Mouse (Mus musculus): ENCODE results near the gene Lbhd1. TPM values are rescaled to one million over a fixed set of nuclear protein-coding genes. Genes with fewer than 3 reads are reported as not detected.
"Not testable (repeated sequence)": the region's sequence is repeated elsewhere in the genome, so short reads cannot be mapped to it uniquely, and the experiment has no call there.

Gene Lbhd1
- total RNA-seq (2021): 4.6 and 13.6 TPM in 2 replicates
- long read RNA-seq, experiment 1: 0 reads
- long read RNA-seq, experiment 2, partial matches to known transcripts: 0 of 1 reads
- long read RNA-seq, experiment 2, other reads (novel, unspliced or antisense): 0 of 1 reads

- no peak for DNase-seq
Observed at GRCm38 (mm10) chr19:8883616-8884015, at the start of gene Lbhd1, which contains the start of gene Gm49403. Gene Lbhd1, plus strand, starts transcription at chr19:8883732. Gene Gm49403, plus strand, starts transcription at chr19:8883930.

DNA sequence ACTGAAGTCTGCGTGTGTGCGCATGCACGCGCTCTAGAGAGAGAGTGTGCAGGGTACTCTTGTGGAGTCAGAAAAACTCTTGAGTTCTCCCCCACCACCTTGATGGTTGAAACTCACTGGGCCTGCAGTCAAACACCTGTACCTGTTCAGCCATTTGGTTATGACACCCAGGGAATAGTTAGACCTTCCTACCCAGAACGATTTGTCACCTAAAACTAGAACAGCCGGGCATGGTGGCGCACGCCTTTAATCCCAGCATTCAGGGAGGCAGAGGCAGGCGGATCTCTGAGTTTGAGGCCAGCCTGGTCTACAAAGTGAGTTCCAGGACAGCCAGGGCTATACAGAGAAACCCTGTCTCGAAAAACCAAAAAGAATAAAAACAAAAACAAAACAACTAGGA lies 47.2 kb upstream of the Lbhd1 start:
- DNase-seq: not testable (repeated sequence)

- peak; percentile 90 for DNase-seq
Observed at GRCm38 (mm10) chr19:8837251-8837791, 46.2 kb upstream of the Lbhd1 start, which contains the start of gene Bscl2. Gene Bscl2, plus strand, starts transcription at chr19:8837467.

DNA sequence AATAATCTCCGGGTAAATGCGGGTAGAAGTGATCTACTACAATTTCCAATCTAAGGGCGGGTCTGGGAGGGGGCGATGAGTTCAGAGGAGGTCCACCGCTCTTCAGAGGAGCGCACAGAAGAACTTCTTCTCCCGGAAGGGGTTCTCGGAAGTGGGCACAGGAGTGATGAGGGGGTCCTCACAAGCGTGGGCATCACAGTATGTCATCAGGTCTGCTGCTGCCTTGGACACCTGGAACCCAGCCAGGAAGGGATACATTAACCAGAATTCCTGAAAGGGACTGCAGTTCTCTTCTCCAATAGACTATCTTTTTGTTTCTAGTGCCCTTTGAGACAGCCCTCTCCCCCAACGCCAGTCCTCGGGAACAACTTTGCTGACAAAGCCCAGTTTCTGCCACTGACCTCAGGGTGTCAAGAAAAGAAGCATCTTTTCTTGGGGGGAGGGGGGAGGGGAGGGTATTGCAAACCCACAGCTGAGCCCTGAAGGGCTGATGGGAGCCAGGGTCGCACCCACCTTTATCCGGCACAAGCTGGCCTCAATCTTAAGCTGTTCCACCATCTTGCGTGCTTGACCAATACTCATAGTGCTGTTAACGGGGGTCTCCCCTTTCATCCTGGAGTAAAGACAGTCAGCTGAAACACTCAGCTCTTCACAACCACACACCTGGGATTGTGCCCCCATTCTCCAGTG lies 45.3 kb upstream of the Lbhd1 start:
- peak; percentile 64 for DNase-seq

GRCm38 (mm10) chr19:8839103-8839907 lies 44.2 kb upstream of the Lbhd1 start, which contains the start of gene Gng3:
Gene Gng3, minus strand, starts transcription at chr19:8839194.
- no peak for DNase-seq

- peak; percentile 88 for DNase-seq
Observed at GRCm38 (mm10) chr19:8839908-8840791, 43.4 kb upstream of the Lbhd1 start.

DNA sequence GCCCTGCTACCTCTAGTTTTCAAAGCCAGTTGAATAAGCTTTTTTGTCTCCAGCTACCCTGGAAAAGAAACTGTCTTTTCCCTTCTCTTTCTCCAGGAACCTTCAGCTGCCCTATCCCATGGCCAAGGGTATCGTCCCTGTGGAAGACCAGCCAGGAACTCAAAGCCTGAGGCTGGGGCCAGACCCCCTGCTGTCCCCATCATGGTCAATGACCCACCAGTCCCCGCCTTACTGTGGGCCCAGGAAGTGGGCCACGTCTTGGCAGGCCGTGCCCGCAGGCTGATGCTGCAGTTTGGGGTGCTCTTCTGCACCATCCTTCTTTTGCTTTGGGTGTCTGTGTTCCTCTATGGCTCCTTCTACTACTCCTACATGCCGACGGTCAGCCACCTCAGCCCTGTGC lies 42.5 kb upstream of the Lbhd1 start:
- DNase-seq: no peak

- DNase-seq: no peak
Observed at GRCm38 (mm10) chr19:8842961-8843360, 40.6 kb upstream of the Lbhd1 start.

DNA sequence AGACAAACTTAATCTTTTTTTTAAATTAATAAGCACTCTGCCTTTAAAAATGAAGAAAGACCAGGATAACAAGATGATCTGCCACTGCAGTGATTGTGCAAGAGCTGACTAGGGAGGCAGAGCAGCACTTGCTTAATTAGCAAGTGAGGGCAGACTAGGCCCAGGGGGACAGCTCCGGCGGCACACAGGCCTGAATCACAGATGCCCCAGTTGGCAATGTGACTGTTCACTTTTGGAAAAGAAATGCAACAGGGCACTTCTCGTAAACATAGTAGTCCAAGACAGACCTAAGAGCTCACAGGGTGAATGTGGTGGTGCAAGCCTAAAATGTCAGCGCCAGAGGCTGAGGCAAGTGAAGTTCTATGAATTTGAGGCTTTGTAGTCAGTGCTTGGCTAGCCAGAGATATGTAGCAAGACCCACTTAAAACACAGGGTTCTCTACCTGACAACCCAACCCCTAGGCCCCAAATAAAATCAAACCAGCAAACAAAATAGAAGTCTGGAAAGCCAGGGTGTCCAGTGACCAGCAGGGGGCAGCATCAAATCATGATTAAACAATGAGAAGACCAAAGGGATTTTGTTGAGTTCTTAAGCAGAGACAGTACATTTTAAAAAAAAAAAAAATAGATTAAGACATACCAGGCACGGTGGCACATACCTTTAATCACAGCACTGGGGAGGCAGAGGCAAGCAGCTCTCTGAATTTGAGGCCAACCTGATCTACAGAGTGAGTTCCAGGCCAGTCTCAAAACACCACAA lies 39.0 kb upstream of the Lbhd1 start:
- DNase-seq: peak; percentile 91

DNA sequence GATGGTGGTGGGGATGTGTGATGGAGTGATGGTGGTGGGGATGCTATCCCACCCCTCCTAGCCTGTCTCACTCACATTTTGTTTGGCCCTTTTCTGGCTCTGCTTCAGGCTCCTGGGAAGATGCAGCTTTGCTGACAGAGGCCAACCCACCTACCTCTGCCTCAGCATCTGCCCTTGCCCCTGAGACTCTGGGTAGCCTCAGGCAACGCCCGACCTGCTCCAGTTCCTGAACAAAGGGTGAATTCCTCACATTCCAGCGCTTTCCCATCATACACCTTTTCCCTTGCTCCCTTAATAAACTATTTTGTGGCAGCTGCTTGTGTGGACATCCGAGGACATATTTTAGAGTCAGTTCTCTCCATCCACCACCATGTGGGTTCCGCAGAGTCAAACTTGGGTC lies 35.2 kb upstream of the Lbhd1 start:
- DNase-seq: no peak

- peak; percentile 72 for DNase-seq
Observed at GRCm38 (mm10) chr19:8850402-8850901, 33.1 kb upstream of the Lbhd1 start, which contains the start of gene Lrrn4cl. Gene Lrrn4cl, plus strand, starts transcription at chr19:8850768.

GRCm38 (mm10) chr19:8851639-8852038 lies 31.9 kb upstream of the Lbhd1 start:
- DNase-seq: peak; percentile 36

DNA sequence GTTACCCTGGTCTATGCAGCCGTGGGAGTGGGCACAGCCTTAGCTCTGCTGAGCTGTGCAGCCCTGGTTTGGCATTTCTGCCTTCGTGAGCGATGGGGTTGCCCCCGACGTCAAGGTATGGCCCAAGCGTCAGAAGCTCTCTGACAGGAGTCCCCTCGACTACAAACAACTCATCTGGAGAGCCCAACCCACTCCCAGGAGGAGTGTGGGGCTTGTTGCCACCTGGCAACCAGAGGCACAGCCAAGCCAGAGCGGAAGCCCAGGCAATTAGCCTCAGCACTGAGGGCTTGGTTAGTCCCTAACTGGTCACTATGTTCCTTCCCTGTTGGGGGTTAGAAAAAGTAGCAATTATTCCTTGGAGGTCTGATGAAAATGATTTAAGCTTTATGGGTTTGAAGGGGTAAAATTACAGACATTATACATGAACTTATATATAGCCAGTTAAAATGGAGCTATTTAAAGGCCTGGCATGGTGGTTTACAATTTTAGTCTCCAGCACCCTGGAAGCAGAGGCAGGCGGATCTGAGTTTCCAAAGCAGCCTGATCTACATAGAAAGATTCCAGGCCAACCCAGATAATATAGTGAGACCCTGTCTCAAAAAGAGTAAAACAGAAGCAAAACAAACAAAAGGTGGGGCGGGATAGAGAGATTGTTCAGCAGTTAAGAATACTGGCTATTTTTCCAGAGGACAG lies 31.1 kb upstream of the Lbhd1 start:
- DNase-seq: peak; percentile 42

GRCm38 (mm10) chr19:8853117-8853516 lies 30.4 kb upstream of the Lbhd1 start:
- DNase-seq: no peak

DNA sequence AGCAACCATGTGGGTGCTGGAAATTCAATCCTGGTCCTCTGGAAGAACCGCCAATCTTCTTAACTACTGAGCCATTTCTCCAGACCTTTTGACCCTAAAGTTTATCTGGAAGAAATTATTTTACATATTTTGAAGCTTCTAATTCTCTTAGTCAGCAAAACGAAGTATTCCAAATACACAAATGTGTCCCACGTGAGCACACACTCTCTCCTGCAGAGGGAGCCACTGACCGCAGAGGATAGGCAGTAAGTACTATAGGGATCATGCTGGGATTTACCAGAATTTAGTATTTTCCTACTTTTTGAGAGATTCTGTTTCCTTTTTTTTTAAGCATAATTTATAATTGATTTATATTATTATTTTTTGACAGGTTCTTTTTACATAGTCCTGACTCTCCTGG lies 25.8 kb upstream of the Lbhd1 start:
- peak; percentile 84 for DNase-seq

GRCm38 (mm10) chr19:8859018-8859417 lies 24.5 kb upstream of the Lbhd1 start:
- no peak for DNase-seq

DNA sequence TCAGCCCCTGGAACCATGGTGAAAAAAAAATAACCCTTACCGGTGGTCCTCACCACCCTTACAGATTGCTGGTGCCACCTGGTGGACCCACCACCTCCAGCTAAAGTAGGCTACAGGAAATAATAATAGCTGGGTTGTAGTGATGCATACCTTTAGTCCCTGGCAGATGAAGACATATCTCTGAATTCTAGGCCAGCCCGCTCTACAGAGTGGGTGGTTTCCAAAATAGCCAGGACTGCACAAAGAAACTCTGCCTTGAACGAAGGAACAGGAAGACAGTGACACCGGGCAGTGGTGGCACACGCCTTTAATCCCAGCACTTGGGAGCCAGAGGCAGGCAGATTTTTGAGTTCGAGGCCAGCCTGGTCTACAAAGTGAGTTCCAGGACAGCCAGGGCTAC lies 19.3 kb upstream of the Lbhd1 start:
- no peak for DNase-seq

- DNase-seq: not testable (repeated sequence)
Observed at GRCm38 (mm10) chr19:8870381-8870780, 13.2 kb upstream of the Lbhd1 start.

DNA sequence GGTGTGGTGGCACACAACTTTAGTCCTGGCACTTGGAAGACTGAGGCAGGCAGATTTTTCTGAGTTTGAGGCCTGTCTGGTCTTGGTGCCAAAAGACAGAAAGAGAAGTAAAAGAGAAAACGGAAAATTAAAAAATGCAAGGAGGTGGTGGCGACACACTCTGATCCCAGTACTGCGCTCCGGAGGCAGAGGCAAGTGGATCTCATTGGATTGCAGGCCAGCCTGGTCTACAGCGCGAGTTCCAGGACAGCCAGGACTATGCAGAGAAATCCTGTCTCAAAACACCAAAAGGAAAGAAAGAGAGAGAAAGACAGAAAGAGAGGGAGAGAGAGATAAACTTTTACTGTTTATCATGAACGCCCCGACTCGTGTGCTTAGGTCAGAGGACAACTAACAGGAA lies 12.7 kb upstream of the Lbhd1 start:
- DNase-seq: peak; percentile 25
